Mouse (Mus musculus) CH12.LX (cell line): ENCODE data around the gene Rpl9-ps1. TPM values are rescaled to one million over a fixed set of nuclear protein-coding genes. Genes with fewer than 3 reads are reported as not detected.

Experiments used
- polyA plus RNA-seq: library from polyadenylated mRNA; unstranded; fragments of >175 nt; gene quantifications from 2 replicates; pipeline ENCODE4 v1.2.1, GENCODE M21; 2012; ENCODE audit warnings: low read depth; ENCODE audit not compliant: insufficient read length
- total RNA-seq, 2 experiments: library from RNA; depleted of rRNA; stranded (reverse); fragments of 300-350 nt in 1 of 2; fragments of >200 nt in 1 of 2; gene quantifications; 2 replicates each; pipeline ENCODE4 v1.2.3; 2012 to 2014

The Rpl9-ps1 gene
- total and polyA plus RNA-seq, 3 experiments, result not detected

Other genes starting within 250 kb of the Rpl9-ps1 start
- 0.21 and 0.42 TPM in 2 replicates for gene Rasl10b, start 236.5 kb downstream of the Rpl9-ps1 start, total RNA-seq (2012; rRNA removed)
- gene Rasl10b, start 236.5 kb downstream of the Rpl9-ps1 start, total RNA-seq (2014; rRNA removed), result not detected in 2 replicates
- gene Rasl10b, start 236.5 kb downstream of the Rpl9-ps1 start, polyA plus RNA-seq, result 0.08 TPM in 1 of 2 replicates, not detected in the other
- gene Gas2l2, start 216.2 kb downstream of the Rpl9-ps1 start, total RNA-seq (2012; rRNA removed), result not detected in 2 replicates
- gene Gas2l2, start 216.2 kb downstream of the Rpl9-ps1 start, total RNA-seq (2014; rRNA removed), result not detected in 2 replicates
- not detected in 2 replicates for gene Gas2l2, start 216.2 kb downstream of the Rpl9-ps1 start, polyA plus RNA-seq
- gene 1700020L24Rik, start 207.9 kb downstream of the Rpl9-ps1 start, total RNA-seq (2012; rRNA removed), result 0.21 and 0.55 TPM in 2 replicates
- not detected in 2 replicates for gene 1700020L24Rik, start 207.9 kb downstream of the Rpl9-ps1 start, total RNA-seq (2014; rRNA removed)
- gene 1700020L24Rik, start 207.9 kb downstream of the Rpl9-ps1 start, polyA plus RNA-seq, result 0.34 and 0.40 TPM in 2 replicates
- 0.04 and 0.17 TPM in 2 replicates for gene Mmp28, start 182.6 kb downstream of the Rpl9-ps1 start, total RNA-seq (2012; rRNA removed)
- not detected in 2 replicates for gene Mmp28, start 182.6 kb downstream of the Rpl9-ps1 start, total RNA-seq (2014; rRNA removed)
- gene Mmp28, start 182.6 kb downstream of the Rpl9-ps1 start, polyA plus RNA-seq, result not detected in 2 replicates
- gene Taf15, start 172.5 kb downstream of the Rpl9-ps1 start, total RNA-seq (2012; rRNA removed), result 60.4 and 69.8 TPM in 2 replicates
- gene Taf15, start 172.5 kb downstream of the Rpl9-ps1 start, total RNA-seq (2014; rRNA removed), result 38.8 and 39.5 TPM in 2 replicates
- gene Taf15, start 172.5 kb downstream of the Rpl9-ps1 start, polyA plus RNA-seq, result 367 and 488 TPM in 2 replicates
- gene Heatr9, start 123.4 kb downstream of the Rpl9-ps1 start, total RNA-seq (2012; rRNA removed), result not detected in 2 replicates
- gene Heatr9, start 123.4 kb downstream of the Rpl9-ps1 start, total RNA-seq (2014; rRNA removed), result not detected in 2 replicates
- gene Heatr9, start 123.4 kb downstream of the Rpl9-ps1 start, polyA plus RNA-seq, result not detected in 2 replicates
- gene Ccl5, start 115.1 kb downstream of the Rpl9-ps1 start, total RNA-seq (2012; rRNA removed), result 0.68 TPM in 1 of 2 replicates, not detected in the other
- 0.60 TPM in 1 of 2 replicates, not detected in the other for gene Ccl5, start 115.1 kb downstream of the Rpl9-ps1 start, total RNA-seq (2014; rRNA removed)
- gene Ccl5, start 115.1 kb downstream of the Rpl9-ps1 start, polyA plus RNA-seq, result 1.3 and 1.9 TPM in 2 replicates
- 0.42 TPM in 1 of 2 replicates, not detected in the other for gene Ccl9, start 67.0 kb downstream of the Rpl9-ps1 start, total RNA-seq (2012; rRNA removed)
- 0.63 and 0.67 TPM in 2 replicates for gene Ccl9, start 67.0 kb downstream of the Rpl9-ps1 start, total RNA-seq (2014; rRNA removed)
- gene Ccl9, start 67.0 kb downstream of the Rpl9-ps1 start, polyA plus RNA-seq, result 0.64 and 0.81 TPM in 2 replicates
- gene Ccl6, start 52.5 kb downstream of the Rpl9-ps1 start, total RNA-seq (2012; rRNA removed), result 0.13 and 0.30 TPM in 2 replicates
- gene Ccl6, start 52.5 kb downstream of the Rpl9-ps1 start, total RNA-seq (2014; rRNA removed), result 1.2 and 1.8 TPM in 2 replicates
- gene Ccl6, start 52.5 kb downstream of the Rpl9-ps1 start, polyA plus RNA-seq, result 0.93 and 1.3 TPM in 2 replicates
- 3.2 and 5.0 TPM in 2 replicates for gene Ccl3, start 3.7 kb upstream of the Rpl9-ps1 start, total RNA-seq (2012; rRNA removed)
- 6.7 and 10.6 TPM in 2 replicates for gene Ccl3, start 3.7 kb upstream of the Rpl9-ps1 start, total RNA-seq (2014; rRNA removed)
- 15.6 and 18.4 TPM in 2 replicates for gene Ccl3, start 3.7 kb upstream of the Rpl9-ps1 start, polyA plus RNA-seq
- gene Ccl4, start 17.0 kb upstream of the Rpl9-ps1 start, total RNA-seq (2012; rRNA removed), result 6.9 and 7.2 TPM in 2 replicates
- 7.6 and 12.7 TPM in 2 replicates for gene Ccl4, start 17.0 kb upstream of the Rpl9-ps1 start, total RNA-seq (2014; rRNA removed)
- 24.2 and 26.1 TPM in 2 replicates for gene Ccl4, start 17.0 kb upstream of the Rpl9-ps1 start, polyA plus RNA-seq
- not detected in 2 replicates for gene Wfdc17, start 58.4 kb upstream of the Rpl9-ps1 start, total RNA-seq (2012; rRNA removed)
- gene Wfdc17, start 58.4 kb upstream of the Rpl9-ps1 start, total RNA-seq (2014; rRNA removed), result not detected in 2 replicates
- not detected in 2 replicates for gene Wfdc17, start 58.4 kb upstream of the Rpl9-ps1 start, polyA plus RNA-seq
- gene Wfdc18, start 63.4 kb upstream of the Rpl9-ps1 start, total RNA-seq (2012; rRNA removed), result not detected in 2 replicates
- gene Wfdc18, start 63.4 kb upstream of the Rpl9-ps1 start, total RNA-seq (2014; rRNA removed), result not detected in 2 replicates
- not detected in 2 replicates for gene Wfdc18, start 63.4 kb upstream of the Rpl9-ps1 start, polyA plus RNA-seq
- 1.6 and 3.3 TPM in 2 replicates for gene Wfdc21, start 101.3 kb upstream of the Rpl9-ps1 start, total RNA-seq (2012; rRNA removed)
- 8.3 and 14.7 TPM in 2 replicates for gene Wfdc21, start 101.3 kb upstream of the Rpl9-ps1 start, total RNA-seq (2014; rRNA removed)
- gene Wfdc21, start 101.3 kb upstream of the Rpl9-ps1 start, polyA plus RNA-seq, result 2.6 and 3.4 TPM in 2 replicates
- gene Heatr6, start 108.1 kb upstream of the Rpl9-ps1 start, total RNA-seq (2012; rRNA removed), result 17.6 and 18.3 TPM in 2 replicates
- 14.9 and 17.4 TPM in 2 replicates for gene Heatr6, start 108.1 kb upstream of the Rpl9-ps1 start, total RNA-seq (2014; rRNA removed)
- gene Heatr6, start 108.1 kb upstream of the Rpl9-ps1 start, polyA plus RNA-seq, result 21.0 and 24.4 TPM in 2 replicates
- 0.25 and 0.42 TPM in 2 replicates for gene Hnf1b, start 204.4 kb upstream of the Rpl9-ps1 start, total RNA-seq (2012; rRNA removed)
- 0.11 TPM in 1 of 2 replicates, not detected in the other for gene Hnf1b, start 204.4 kb upstream of the Rpl9-ps1 start, total RNA-seq (2014; rRNA removed)
- 3.0 and 3.2 TPM in 2 replicates for gene Hnf1b, start 204.4 kb upstream of the Rpl9-ps1 start, polyA plus RNA-seq